Mouse (Mus musculus) small intestine, adult 2 months (tissue): ENCODE results near the gene Aqp11. TPM values are rescaled to one million over a fixed set of nuclear protein-coding genes. Genes with fewer than 3 reads are reported as not detected.

Source experiments
- H3K27ac ChIP-seq: fragments of 200-500 bp; 2 replicates; pipeline ENCODE4 v1.5.1; 2012; ENCODE audit warnings: low read depth, low read length, control low read depth, inconsistent platforms; ENCODE audit not compliant: insufficient read depth
- H3K27me3 ChIP-seq: fragments of 200-500 bp; 2 replicates; pipeline ENCODE4 v1.6.1; 2012; ENCODE audit warnings: mild to moderate bottlenecking, moderate library complexity, low read length, inconsistent platforms; ENCODE audit not compliant: control insufficient read depth, insufficient read depth
- H3K36me3 ChIP-seq: fragments of 200-500 bp; 2 replicates; pipeline ENCODE4 v1.6.1; 2012; ENCODE audit warnings: mild to moderate bottlenecking, low read length, control low read depth, inconsistent platforms; ENCODE audit not compliant: control insufficient read depth, insufficient read depth
- H3K4me1 ChIP-seq: fragments of 200-500 bp; 2 replicates; pipeline ENCODE4 v1.6.1; 2012; ENCODE audit warnings: low read length, inconsistent platforms, mixed read lengths; ENCODE audit not compliant: control insufficient read depth, insufficient read depth, insufficient read length
- H3K4me3 ChIP-seq: fragments of 200-500 bp; 2 replicates; pipeline ENCODE4 v1.5.1; 2012; ENCODE audit warnings: low read depth, mild to moderate bottlenecking, control low read depth, inconsistent platforms, low read length, moderate library complexity
- CTCF ChIP-seq: fragments of 200-500 bp; IDR thresholded peaks from 2 replicates; pipeline ENCODE4 v1.5.1; 2012; ENCODE audit warnings: low read depth, mild to moderate bottlenecking, control low read depth, inconsistent platforms, low read length, moderate library complexity, mixed read lengths; ENCODE audit not compliant: insufficient replicate concordance, insufficient read length; ENCODE audit errors: extremely low read depth
- POLR2A ChIP-seq: fragments of 200-500 bp; IDR thresholded peaks from 2 replicates; pipeline ENCODE4 v1.6.1; 2012; ENCODE audit warnings: low read depth, mild to moderate bottlenecking, control low read depth, inconsistent platforms, low read length, moderate library complexity
- WGBS: fragments of 180-500 bp; shearing (Covaris S2); methylation state at CpG from one replicate; pipeline ENCODE4 v1.1.7; 2018; 5-methylcytosine and 5-hydroxymethylcytosine counted together
- polyA plus RNA-seq: library from polyadenylated mRNA; depleted of rRNA; stranded (reverse); fragments of >200 nt; gene quantifications from 2 replicates; pipeline ENCODE4 v1.2.3, GENCODE M21; 2012

Aqp11 gene
- polyA plus RNA-seq, 1 experiment, result 88.3 TPM

GRCm38 (mm10) chr7:97730427-97730826, 7.7 kb downstream of the Aqp11 start:
- Histone ChIP-seq H3K4me3 (no peak overlapping the region), H3K27ac (no peak overlapping the region), H3K36me3 (peaks cover 13% of the 10 kb centered on the region), H3K27me3 (no peaks in the 10 kb centered on the region), H3K4me1 (peaks cover 3% of the 10 kb centered on the region; the same call in 1 of the 2 replicates)
- 64% methylated on average over 3 of the region's 3 CpGs for WGBS
- TF ChIP-seq POLR2A (no peak), CTCF (no peak)

DNA sequence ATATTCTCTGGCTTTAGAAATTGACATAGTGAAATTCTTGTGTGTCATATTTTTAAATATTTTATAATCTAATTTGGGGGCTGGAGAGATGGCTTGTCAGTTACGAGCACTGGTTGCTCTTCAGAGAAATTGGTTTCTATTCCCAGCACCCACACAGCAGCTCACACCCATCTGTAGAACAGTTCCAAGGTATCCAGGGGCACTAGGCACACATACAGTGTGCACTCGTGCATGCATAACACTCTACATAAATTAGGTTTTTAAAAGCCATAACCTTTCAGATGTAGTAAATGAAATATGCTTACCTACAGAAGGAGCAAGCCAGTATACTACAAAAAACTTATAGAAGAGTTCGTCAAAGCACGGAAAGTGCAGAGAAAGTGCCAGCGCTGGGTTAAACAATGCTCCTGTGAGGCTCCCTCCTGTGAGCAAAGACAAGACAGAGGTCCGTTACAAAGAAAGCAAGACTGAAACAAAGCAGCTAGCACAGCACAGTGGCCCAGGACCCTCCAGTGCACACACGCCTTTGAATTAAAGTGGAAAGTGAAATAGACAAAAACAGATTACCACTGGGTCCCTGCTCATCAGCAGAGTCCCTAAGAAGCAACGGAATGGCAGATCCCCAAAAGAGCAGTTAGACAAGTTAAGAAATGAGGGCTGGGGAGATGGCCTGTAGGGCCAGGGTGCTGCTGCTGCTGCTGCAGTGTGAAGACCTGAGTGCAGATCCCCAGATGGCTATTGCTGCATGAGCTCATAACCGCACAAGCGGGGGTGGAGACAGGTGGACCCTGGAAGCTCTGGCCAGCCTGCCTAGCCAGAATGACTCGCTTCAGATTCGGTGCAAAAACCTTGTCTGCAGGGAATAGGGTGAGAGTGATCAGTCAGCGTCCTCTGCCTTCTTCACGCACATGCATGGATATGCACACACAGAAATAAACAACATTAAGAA, 9.1 kb downstream of the Aqp11 start:
- TF ChIP-seq CTCF, result no peak
- no peak for TF ChIP-seq POLR2A
- no peak overlapping the region for H3K4me3 ChIP-seq
- H3K36me3 ChIP-seq, result peaks cover 13% of the 10 kb centered on the region
- no peak overlapping the region for H3K27ac ChIP-seq
- 87% methylated on average over 14 of the region's 14 CpGs for WGBS
- no peaks in the 10 kb centered on the region for H3K27me3 ChIP-seq
- peaks cover 3% of the 10 kb centered on the region; the same call in 1 of the 2 replicates for H3K4me1 ChIP-seq

DNA sequence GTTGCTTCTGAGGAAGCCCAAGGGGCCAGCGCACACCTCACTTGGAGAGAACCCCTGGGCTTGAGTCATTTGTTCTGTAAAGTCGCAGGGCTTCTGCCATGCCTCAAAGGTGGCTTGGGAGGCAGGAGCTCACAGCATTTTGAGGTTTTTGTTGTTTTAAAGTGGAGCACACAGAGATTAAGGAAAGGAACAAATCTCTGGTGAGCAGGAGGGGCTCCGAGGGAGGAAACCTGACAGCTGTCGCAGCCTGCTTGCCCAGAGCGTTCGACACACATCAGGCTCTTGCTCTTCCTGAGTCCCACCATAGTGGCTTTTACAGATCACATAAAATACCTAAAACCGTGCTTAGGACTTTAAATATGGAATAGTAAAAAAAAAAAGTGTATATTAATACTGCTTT, 11.3 kb downstream of the Aqp11 start:
- H3K4me1 ChIP-seq, result peaks cover 3% of the 10 kb centered on the region; the same call in 1 of the 2 replicates
- peaks cover 16% of the 10 kb centered on the region for H3K36me3 ChIP-seq
- no peaks in the 10 kb centered on the region for H3K27me3 ChIP-seq
- TF ChIP-seq CTCF (no peak), POLR2A (no peak)
- WGBS, result 84% methylated on average over 7 of the region's 7 CpGs
- H3K27ac ChIP-seq, result no peak overlapping the region
- H3K4me3 ChIP-seq, result no peak overlapping the region

- TF ChIP-seq CTCF, result no peak
- no peak for TF ChIP-seq POLR2A
- no peak overlapping the region for H3K4me3 ChIP-seq
- no peaks in the 10 kb centered on the region for H3K27me3 ChIP-seq
- 91% methylated on average over 7 of the region's 7 CpGs for WGBS
- no peak overlapping the region for H3K27ac ChIP-seq
- H3K36me3 ChIP-seq, result peaks cover 17% of the 10 kb centered on the region
- peaks cover 3% of the 10 kb centered on the region; the same call in 1 of the 2 replicates for H3K4me1 ChIP-seq
Measured at GRCm38 (mm10) chr7:97726080-97726479, 12.0 kb downstream of the Aqp11 start.

- Histone ChIP-seq H3K4me3 (no peak overlapping the region), H3K27me3 (no peaks in the 10 kb centered on the region), H3K27ac (no peak overlapping the region), H3K36me3 (peaks cover 18% of the 10 kb centered on the region), H3K4me1 (no peaks in the 10 kb centered on the region; the same call in 1 of the 2 replicates)
- 92% methylated on average over 6 of the region's 6 CpGs for WGBS
- TF ChIP-seq CTCF (no peak), POLR2A (no peak)
Measured at GRCm38 (mm10) chr7:97725401-97725800, 12.7 kb downstream of the Aqp11 start.

DNA sequence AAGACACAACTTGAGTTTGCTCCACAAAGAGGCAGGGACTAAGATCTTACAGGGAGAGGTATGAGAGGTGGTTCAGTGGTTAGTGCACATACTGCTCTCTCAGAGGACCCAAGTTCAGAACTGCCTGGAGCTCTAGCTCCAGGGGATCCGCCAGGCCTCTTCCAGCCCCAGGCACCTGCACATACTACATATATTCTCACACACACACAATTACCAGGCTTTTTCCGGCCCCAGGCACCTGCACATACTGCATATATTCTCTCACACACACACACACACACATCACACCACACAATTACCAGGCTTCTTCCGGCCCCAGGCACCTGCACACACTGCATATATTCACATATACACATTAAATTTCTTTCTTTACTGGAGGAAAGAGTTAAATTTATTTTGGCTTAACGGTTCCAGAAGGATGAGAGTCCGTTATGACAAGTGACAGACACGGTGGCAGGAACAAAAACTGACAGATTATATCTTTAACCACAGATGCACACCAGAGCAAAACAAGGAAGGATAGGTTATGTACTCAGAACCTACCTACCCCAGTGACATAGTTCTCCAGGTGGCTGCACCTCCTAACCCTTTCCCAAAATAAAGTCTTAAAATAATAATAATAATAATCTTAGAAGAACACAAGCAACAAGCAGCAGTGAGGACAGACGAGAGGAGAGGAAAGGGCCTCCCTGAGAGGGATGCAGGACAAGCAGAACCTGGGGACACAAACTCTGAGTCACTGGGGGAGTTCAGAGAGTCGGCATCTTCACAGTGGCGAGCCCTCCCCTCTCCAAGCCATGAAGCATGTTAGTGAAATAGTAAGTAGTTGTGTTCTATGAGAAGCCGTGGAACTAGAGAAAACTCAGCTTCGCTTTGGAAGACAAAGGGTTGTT, 14.2 kb downstream of the Aqp11 start:
- no peaks in the 10 kb centered on the region for H3K4me1 ChIP-seq
- H3K27me3 ChIP-seq, result no peaks in the 10 kb centered on the region
- no peak overlapping the region for H3K4me3 ChIP-seq
- WGBS, result 79% methylated on average over 11 of the region's 11 CpGs
- TF ChIP-seq POLR2A (no peak), CTCF (no peak)
- H3K27ac ChIP-seq, result no peak overlapping the region
- H3K36me3 ChIP-seq, result peaks cover 26% of the 10 kb centered on the region
